Mouse (Mus musculus): Measurements from ENCODE around the gene Commd7. TPM values are rescaled to one million over a fixed set of nuclear protein-coding genes. Genes with fewer than 3 reads are reported as not detected.

The Commd7 gene
- polyA plus RNA-seq, 1 experiment from 2014 or later = 84.6 TPM

GRCm38 (mm10) chr2:153581416-153581815 is 51.2 kb downstream of the Commd7 start:
- Histone ChIP-seq H3K4me1 (replicated peaks) (peaks cover 14% of the 10 kb centered on the region), H3K27ac (no peak overlapping the region), H3K4me2 (replicated peaks) (no peak overlapping the region), H3K27me3 (no peaks in the 10 kb centered on the region), H3K9ac (replicated peaks) (no peak overlapping the region), H3K36me3 (no peaks in the 10 kb centered on the region), H3K9me3 (no peaks in the 10 kb centered on the region), H3K4me3 (replicated peaks) (no peak overlapping the region)
- WGBS = 94% methylated on average over 7 of the region's 7 CpGs
- ATAC-seq = no peak

- WGBS = 58% methylated on average over 4 of the region's 4 CpGs
- Histone ChIP-seq H3K9ac (replicated peaks) (no peak overlapping the region), H3K4me3 (replicated peaks) (no peak overlapping the region), H3K4me1 (replicated peaks) (peaks cover 11% of the 10 kb centered on the region), H3K27ac (no peak overlapping the region), H3K4me2 (replicated peaks) (no peak overlapping the region), H3K9me3 (no peaks in the 10 kb centered on the region), H3K27me3 (no peaks in the 10 kb centered on the region), H3K36me3 (no peaks in the 10 kb centered on the region)
- ATAC-seq = no peak
These were observed 52.1 kb downstream of the Commd7 start for GRCm38 (mm10) chr2:153580458-153580985.

GRCm38 (mm10) chr2:153580042-153580441 is 52.5 kb downstream of the Commd7 start:
- Histone ChIP-seq H3K27me3 (no peaks in the 10 kb centered on the region), H3K4me1 (replicated peaks) (peaks cover 11% of the 10 kb centered on the region), H3K4me2 (replicated peaks) (no peak overlapping the region), H3K4me3 (replicated peaks) (no peak overlapping the region), H3K9ac (replicated peaks) (no peak overlapping the region), H3K27ac (no peak overlapping the region), H3K36me3 (no peaks in the 10 kb centered on the region), H3K9me3 (no peaks in the 10 kb centered on the region)
- WGBS = 91% methylated on average over 3 of the region's 3 CpGs
- no peak for ATAC-seq

- no peak overlapping the region for H3K9ac ChIP-seq (replicated peaks)
- H3K9me3 ChIP-seq = no peaks in the 10 kb centered on the region
- peaks cover 4% of the 10 kb centered on the region; the same call in 1 of the 2 replicates for H3K4me1 ChIP-seq (replicated peaks)
- no peaks in the 10 kb centered on the region for H3K27me3 ChIP-seq
- H3K4me3 ChIP-seq (replicated peaks) = no peak overlapping the region
- H3K36me3 ChIP-seq = no peaks in the 10 kb centered on the region
- WGBS = 50% methylated on average over 4 of the region's 4 CpGs
- H3K27ac ChIP-seq = no peak overlapping the region
- ATAC-seq = no peak
- no peak overlapping the region for H3K4me2 ChIP-seq (replicated peaks)
These were observed 55.5 kb downstream of the Commd7 start for GRCm38 (mm10) chr2:153577122-153577521.

- Histone ChIP-seq H3K4me2 (replicated peaks) (no peak overlapping the region), H3K4me3 (replicated peaks) (no peak overlapping the region), H3K27me3 (no peaks in the 10 kb centered on the region), H3K36me3 (no peaks in the 10 kb centered on the region), H3K27ac (no peak overlapping the region), H3K9me3 (no peaks in the 10 kb centered on the region), H3K9ac (replicated peaks) (no peak overlapping the region), H3K4me1 (replicated peaks) (peaks cover 4% of the 10 kb centered on the region; the same call in 1 of the 2 replicates)
- ATAC-seq = no peak
- 85% methylated on average over 3 of the region's 3 CpGs for WGBS
These were observed 56.4 kb downstream of the Commd7 start for GRCm38 (mm10) chr2:153576150-153576549.

GRCm38 (mm10) chr2:153575554-153575953 is 57.0 kb downstream of the Commd7 start:
- Histone ChIP-seq H3K27ac (no peak overlapping the region), H3K4me2 (replicated peaks) (no peak overlapping the region), H3K9me3 (no peaks in the 10 kb centered on the region), H3K27me3 (no peaks in the 10 kb centered on the region), H3K9ac (replicated peaks) (no peak overlapping the region; the same call in 1 of the 2 replicates), H3K4me1 (replicated peaks) (peaks cover 4% of the 10 kb centered on the region; the same call in 1 of the 2 replicates), H3K36me3 (no peaks in the 10 kb centered on the region), H3K4me3 (replicated peaks) (no peak overlapping the region)
- ATAC-seq = no peak
- 54% methylated on average over 6 of the region's 6 CpGs for WGBS

- H3K4me3 ChIP-seq (replicated peaks) = no peak overlapping the region
- no peak overlapping the region for H3K4me2 ChIP-seq (replicated peaks)
- no peaks in the 10 kb centered on the region for H3K36me3 ChIP-seq
- peaks cover 4% of the 10 kb centered on the region; the same call in 1 of the 2 replicates for H3K4me1 ChIP-seq (replicated peaks)
- no peaks in the 10 kb centered on the region for H3K9me3 ChIP-seq
- no peak overlapping the region for H3K27ac ChIP-seq
- ATAC-seq = no peak
- H3K27me3 ChIP-seq = no peaks in the 10 kb centered on the region
- no peak overlapping the region for H3K9ac ChIP-seq (replicated peaks)
- 87% methylated on average over 9 of the region's 9 CpGs for WGBS
These were observed 59.5 kb downstream of the Commd7 start for GRCm38 (mm10) chr2:153573101-153573500.

- 94% methylated on average over 6 of the region's 6 CpGs for WGBS
- H3K27ac ChIP-seq = no peak overlapping the region
These were observed 64.0 kb downstream of the Commd7 start for GRCm38 (mm10) chr2:153568541-153568940.

GRCm38 (mm10) chr2:153568013-153568412 is 64.6 kb downstream of the Commd7 start:
- Histone ChIP-seq H3K4me1 (replicated peaks) (no peaks in the 10 kb centered on the region), H3K4me3 (replicated peaks) (no peak overlapping the region)
- WGBS = 83% methylated on average over 4 of the region's 4 CpGs

More at GRCm38 (mm10) chr2:153568541-153568940, 64.0 kb downstream of the Commd7 start:
- H3K27me3 ChIP-seq = no peaks in the 10 kb centered on the region
- no peaks in the 10 kb centered on the region for H3K36me3 ChIP-seq
- no peaks in the 10 kb centered on the region for H3K9me3 ChIP-seq
- ATAC-seq = no peak
- H3K4me1 ChIP-seq (replicated peaks) = no peaks in the 10 kb centered on the region
- H3K9ac ChIP-seq (replicated peaks) = no peak overlapping the region
- H3K4me3 ChIP-seq (replicated peaks) = no peak overlapping the region
- no peak overlapping the region for H3K4me2 ChIP-seq (replicated peaks)

More at GRCm38 (mm10) chr2:153568013-153568412, 64.6 kb downstream of the Commd7 start:
- Histone ChIP-seq H3K9me3 (no peaks in the 10 kb centered on the region), H3K27me3 (no peaks in the 10 kb centered on the region), H3K36me3 (no peaks in the 10 kb centered on the region), H3K27ac (no peak overlapping the region), H3K9ac (replicated peaks) (no peak overlapping the region), H3K4me2 (replicated peaks) (no peak overlapping the region)
- no peak for ATAC-seq

Other genes with a start within 250 kb of the Commd7 start
- not detected in 2 replicates for gene 4930404H24Rik, start 140.0 kb downstream of the Commd7 start, polyA plus RNA-seq (2015; fragmentation: Nextera tagmentation; extraction: Ambion mirVana)
- 41.9 and 43.9 TPM in 2 replicates for gene Nol4l, start 102.8 kb downstream of the Commd7 start, polyA plus RNA-seq (2015; fragmentation: Nextera tagmentation; extraction: Ambion mirVana)
- gene Dnmt3b, start 16.7 kb upstream of the Commd7 start, polyA plus RNA-seq (2015; fragmentation: Nextera tagmentation; extraction: Ambion mirVana) = 5.0 and 5.4 TPM in 2 replicates
- 0.08 TPM in 1 of 2 replicates, not detected in the other for gene Dnmt3c, start 63.9 kb upstream of the Commd7 start, polyA plus RNA-seq (2015; fragmentation: Nextera tagmentation; extraction: Ambion mirVana)
- 374 and 420 TPM in 2 replicates for gene Mapre1, start 108.5 kb upstream of the Commd7 start, polyA plus RNA-seq (2015; fragmentation: Nextera tagmentation; extraction: Ambion mirVana)
- not detected in 2 replicates for gene Efcab8, start 147.2 kb upstream of the Commd7 start, polyA plus RNA-seq (2015; fragmentation: Nextera tagmentation; extraction: Ambion mirVana)
- gene Sun5, start 238.3 kb upstream of the Commd7 start, polyA plus RNA-seq (2015; fragmentation: Nextera tagmentation; extraction: Ambion mirVana) = not detected in 2 replicates
- not detected in 2 replicates for gene Bpifb2, start 242.3 kb upstream of the Commd7 start, polyA plus RNA-seq (2015; fragmentation: Nextera tagmentation; extraction: Ambion mirVana)

Measured in midbrain, embryonic 13.5 days (tissue).